Mouse (Mus musculus) embryonic stem cell, embryonic (primary cell): ENCODE results near the gene Mfap1a.
"Not testable (repeated sequence)": the region's sequence is repeated elsewhere in the genome, so short reads cannot be mapped to it uniquely, and the experiment has no call there.

ENCODE experiments used
- CTCF ChIA-PET, 4 experiments: fragments of 300-600 bp in 2 of 4; fragments of 350-600 bp in 2 of 4; sonication (Branson Sonifier 250); formaldehyde crosslinking; loops; one replicate each; lab custom pipeline; 2022; ENCODE audit warnings: inconsistent platforms in 2 of 4; lab: Charles Lee
- POLR2A ChIA-PET, 4 experiments: fragments of 300-600 bp in 2 of 4; fragments of 350-600 bp in 2 of 4; sonication (Branson Sonifier 250); formaldehyde crosslinking; loops; one replicate each; lab custom pipeline; 2022; ENCODE audit warnings: antibody characterized with exemption in 4 of 4, inconsistent platforms in 1 of 4; lab: Charles Lee

The Mfap1a gene

DNA sequence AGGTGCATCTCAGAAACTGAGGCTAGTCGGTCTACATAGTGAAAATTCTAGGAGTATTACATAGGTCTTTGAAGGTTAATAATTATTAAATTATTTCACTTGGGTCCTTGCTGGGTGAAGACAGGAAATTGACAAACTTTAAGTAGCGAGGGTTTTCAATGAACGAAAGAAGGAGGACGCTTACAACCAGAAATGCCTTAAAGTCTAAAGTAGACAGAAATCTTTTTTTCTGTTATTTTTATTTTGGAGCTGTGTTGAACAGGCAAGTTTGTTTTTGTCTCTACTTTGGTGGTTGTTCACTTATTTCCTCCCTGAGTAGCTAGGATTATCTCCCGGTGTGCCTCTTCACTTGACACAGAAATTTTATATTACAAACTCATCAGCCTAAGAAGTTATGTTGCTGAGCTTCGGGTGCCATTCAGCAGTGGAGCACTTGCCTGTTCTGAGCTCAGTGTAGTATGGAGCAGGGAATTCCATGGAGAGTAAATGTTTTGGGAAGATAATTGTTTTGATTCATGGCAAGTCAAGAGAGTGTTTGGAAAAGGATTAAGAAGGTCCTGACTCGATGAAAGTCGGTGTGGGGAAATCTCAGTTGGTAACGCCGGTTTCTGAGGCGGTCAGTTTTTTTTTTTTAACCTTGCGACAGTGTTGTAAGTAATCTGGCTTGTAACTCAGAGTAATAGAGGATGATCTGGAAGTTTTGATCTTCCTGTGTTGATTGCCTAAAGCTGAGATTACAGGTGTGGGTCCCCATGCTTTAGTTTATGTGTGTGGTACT is 897 bp upstream of the Mfap1a start:
- ChIA-PET POLR2A (interaction anchor here in 3 of 4 experiments (0.6 to 5.9 kb wide), 13 partner anchors 11 to 1629 kb away, joined by 3 to 64 read pairs (median 4); partner anchors contain the start of genes Serf2 (in 2 of the 3) and Mfap1b (in 1 of the 3)), CTCF (interaction anchor here in 1 of 4 experiments (1.2 kb wide), 1 partner anchor 26 kb away, joined by 3 read pairs; no protein-coding TSS in a partner anchor)

GRCm38 (mm10) chr2:121501550-121501949 is 4.9 kb downstream of the Mfap1a start:
- CTCF ChIA-PET, POLR2A ChIA-PET: not testable (repeated sequence)

DNA sequence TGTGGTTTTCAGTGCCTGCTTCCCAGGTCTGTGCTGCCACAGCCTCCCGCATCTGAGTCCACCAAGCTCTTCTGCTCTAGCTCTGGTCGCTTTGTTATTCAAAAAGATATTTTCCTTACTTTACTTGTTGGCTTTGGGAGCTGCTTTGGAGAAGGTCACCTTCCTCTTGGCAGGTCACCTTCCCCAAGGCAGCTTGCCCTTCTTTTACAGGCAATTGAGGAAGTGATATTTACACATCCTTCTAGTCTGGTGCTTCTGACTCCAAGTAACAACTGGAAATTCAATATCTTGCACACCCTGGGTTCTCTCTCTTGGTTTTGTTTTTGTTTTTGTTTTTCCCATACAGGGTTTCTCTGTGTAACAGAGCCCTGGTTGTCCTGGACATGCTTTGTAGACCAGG is 22.1 kb downstream of the Mfap1a start:
- POLR2A ChIA-PET, result interaction anchor here in 3 of 4 experiments (0.6 to 2.5 kb wide), 9 partner anchors 10 to 71 kb away, joined by 3 to 9 read pairs (median 4); partner anchors contain the start of genes Mfap1b (in 2 of the 3), Serf2 (in 2 of the 3), Catsper2 (in 1 of the 3) and Pdia3 (in 1 of the 3)
- CTCF ChIA-PET, result not testable (repeated sequence)

DNA sequence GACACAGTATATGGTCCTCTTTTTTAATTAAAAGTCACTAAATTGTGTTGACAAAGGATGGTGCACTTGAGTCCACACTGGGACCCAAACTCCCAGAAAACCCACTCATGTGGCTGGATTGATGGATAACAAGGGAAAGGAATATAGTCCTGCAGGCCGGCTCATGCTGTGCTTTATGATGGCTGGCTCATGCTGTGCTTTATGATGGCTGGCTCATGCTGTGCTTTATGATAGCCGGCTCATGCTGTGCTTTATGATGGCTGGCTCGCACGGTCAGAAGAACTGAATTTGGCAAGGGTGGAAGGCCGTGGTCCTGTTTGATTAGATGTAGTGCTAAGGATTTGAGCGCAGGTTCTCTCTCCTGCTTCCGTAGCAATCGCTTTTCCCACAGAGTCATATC is 22.9 kb downstream of the Mfap1a start:
- POLR2A ChIA-PET, result interaction anchor here in 2 of 4 experiments (1.0 to 2.5 kb wide), 11 partner anchors 9 to 70 kb away, joined by 3 to 9 read pairs (median 5); partner anchors contain the start of genes Mfap1b (in 2 of the 2), Serf2 (in 2 of the 2), Catsper2 (in 1 of the 2) and Hypk (in 1 of the 2)
- CTCF ChIA-PET, result interaction anchor here in 1 of 4 experiments (0.7 kb wide), 1 partner anchor 9 kb away, joined by 3 read pairs; the partner anchor contains the start of gene Mfap1b

GRCm38 (mm10) chr2:121480916-121481315 is 25.5 kb downstream of the Mfap1a start:
- POLR2A ChIA-PET, result interaction anchor here (0.6 to 1.9 kb wide), 6 partner anchors 32 to 1598 kb away, joined by 3 to 7 read pairs (median 4); partner anchors contain the start of genes Serf2 (in 2 of the 4), Catsper2 (in 1 of the 4), Frmd5 (in 1 of the 4) and Pdia3 (in 1 of the 4)
- CTCF ChIA-PET, result interaction anchor here in 3 of 4 experiments (0.6 to 1.3 kb wide), 7 partner anchors 24 to 1667 kb away, joined by 3 to 7 read pairs (median 3); partner anchors contain the start of genes Catsper2 (in 1 of the 3), Pdia3 (in 1 of the 3) and Serinc4 (in 1 of the 3)

DNA sequence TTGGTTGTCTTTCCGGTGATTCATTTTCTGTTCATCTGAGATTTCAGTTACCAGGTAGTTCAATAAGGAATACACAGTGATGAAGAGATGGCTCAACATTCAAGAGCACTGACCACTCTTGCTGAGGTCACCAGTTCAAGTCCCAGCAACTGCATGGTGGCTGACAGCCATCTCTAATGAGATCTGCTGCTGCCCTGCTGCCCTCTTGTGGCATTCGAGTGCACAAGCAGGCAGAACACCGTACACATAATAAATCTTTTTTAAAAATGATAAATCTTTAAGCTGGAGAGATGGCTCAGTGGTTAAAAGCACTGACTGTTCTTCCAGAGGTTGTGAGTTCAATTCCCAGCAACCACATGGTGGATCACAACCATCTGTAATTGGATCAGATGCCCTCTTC is 26.0 kb downstream of the Mfap1a start:
- ChIA-PET CTCF (interaction anchor here in 3 of 4 experiments (0.6 to 1.3 kb wide), 5 partner anchors 24 to 1490 kb away, joined by 3 to 7 read pairs (median 3); partner anchors contain the start of genes Catsper2 (in 1 of the 3), Pdia3 (in 1 of the 3) and Serinc4 (in 1 of the 3)), POLR2A (interaction anchor here in 2 of 4 experiments (0.7 to 1.9 kb wide), 4 partner anchors 31 to 68 kb away, joined by 3 to 7 read pairs (median 4); partner anchors contain the start of genes Catsper2 (in 1 of the 2), Pdia3 (in 1 of the 2) and Serf2 (in 1 of the 2))

- CTCF ChIA-PET, result interaction anchor here in 2 of 4 experiments (0.5 to 0.7 kb wide), 3 partner anchors 35 to 481 kb away, joined by 3 to 4 read pairs (median 3); no protein-coding TSS in a partner anchor
- POLR2A ChIA-PET, result interaction anchor here (0.5 to 2.8 kb wide), 21 partner anchors 11 to 719 kb away, joined by 3 to 16 read pairs (median 5); partner anchors contain the start of genes Serf2 (in 4 of the 4), Catsper2 (in 2 of the 4), Pdia3 (in 2 of the 4) and Serinc4 (in 2 of the 4)
These were observed 28.8 kb downstream of the Mfap1a start for GRCm38 (mm10) chr2:121477491-121478266.

- POLR2A ChIA-PET, result interaction anchor here in 2 of 4 experiments (1.2 to 2.4 kb wide), 7 partner anchors 8 to 34 kb away, joined by 4 to 29 read pairs (median 9); partner anchors contain the start of genes Serf2 (in 2 of the 2), Hypk (in 1 of the 2) and Serinc4 (in 1 of the 2)
- CTCF ChIA-PET, result interaction anchor here in 1 of 4 experiments (1.3 kb wide), 1 partner anchor 8 kb away, joined by 3 read pairs; no protein-coding TSS in a partner anchor
These were observed 31.2 kb downstream of the Mfap1a start for GRCm38 (mm10) chr2:121475306-121475705.

GRCm38 (mm10) chr2:121474180-121474535 is 32.3 kb downstream of the Mfap1a start:
- CTCF ChIA-PET, result interaction anchor here in 2 of 4 experiments (0.6 to 1.3 kb wide), 4 partner anchors 9 to 47 kb away, joined by 3 to 7 read pairs (median 4); partner anchors contain the start of gene Serf2 (in 1 of the 2)
- POLR2A ChIA-PET, result interaction anchor here (0.6 to 2.4 kb wide), 46 partner anchors 9 to 1580 kb away, joined by 3 to 29 read pairs (median 4); partner anchors contain the start of genes Serf2 (in 4 of the 4), Catsper2 (in 3 of the 4), Pdia3 (in 3 of the 4) and Serinc4 (in 3 of the 4)

GRCm38 (mm10) chr2:121473301-121474179 is 32.9 kb downstream of the Mfap1a start, which contains the start of gene Mfap1b:
TSS of gene Mfap1b (minus strand) at chr2:121474067.
- ChIA-PET CTCF (interaction anchor here in 2 of 4 experiments (0.6 to 1.3 kb wide), 4 partner anchors 10 to 47 kb away, joined by 3 to 7 read pairs (median 4); partner anchors contain the start of gene Serf2 (in 1 of the 2)), POLR2A (interaction anchor here (0.6 to 2.4 kb wide), 45 partner anchors 9 to 812 kb away, joined by 3 to 29 read pairs (median 4); partner anchors contain the start of genes Serf2 (in 4 of the 4), Catsper2 (in 3 of the 4), Pdia3 (in 3 of the 4) and Serinc4 (in 3 of the 4))

DNA sequence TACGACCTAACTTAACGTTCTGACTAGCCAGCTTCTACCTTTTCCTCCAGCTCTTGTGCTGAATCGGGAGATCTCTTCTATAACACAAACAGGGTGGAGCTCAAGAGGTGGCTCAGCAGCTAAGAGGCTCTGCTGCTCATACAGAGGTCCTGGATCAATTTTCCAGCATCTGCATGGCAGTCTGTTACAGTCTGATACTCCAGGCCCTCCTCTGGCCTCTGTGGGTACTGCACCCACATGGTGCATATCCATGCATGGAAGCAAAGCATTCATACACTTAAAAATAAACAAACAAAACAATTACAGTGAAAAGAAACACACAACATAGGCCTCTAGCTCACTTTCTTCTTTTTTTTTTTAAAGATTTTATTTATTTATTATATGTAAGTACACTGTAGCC is 33.7 kb downstream of the Mfap1a start:
- ChIA-PET POLR2A (interaction anchor here in 1 of 4 experiments (0.7 to 2.4 kb wide), 6 partner anchors 14 to 75 kb away, joined by 3 to 17 read pairs (median 3); partner anchors contain the start of genes Serf2 and Serinc4), CTCF (interaction anchor here in 1 of 4 experiments (0.7 kb wide), 1 partner anchor 352 kb away, joined by 6 read pairs; no protein-coding TSS in a partner anchor)

DNA sequence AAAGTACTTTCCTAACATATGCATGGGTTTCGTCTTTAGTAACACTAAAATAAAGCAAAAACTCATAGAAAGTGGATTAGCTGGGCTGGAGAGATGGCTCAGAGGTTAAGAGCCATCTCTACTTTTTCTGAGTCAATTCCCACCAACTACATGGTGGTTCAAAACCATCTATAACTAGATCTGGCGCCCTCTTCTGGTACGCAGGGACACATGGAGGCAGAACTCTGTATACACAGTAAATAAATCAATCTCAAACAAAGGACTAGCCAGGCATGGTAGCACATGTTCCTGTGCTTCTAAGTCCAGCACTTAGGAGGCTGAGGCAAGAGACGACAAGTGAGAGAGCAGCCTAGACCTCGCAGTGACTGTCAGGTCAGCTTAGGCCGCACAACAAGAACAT is 37.5 kb downstream of the Mfap1a start:
- CTCF ChIA-PET, result not testable (repeated sequence)

DNA sequence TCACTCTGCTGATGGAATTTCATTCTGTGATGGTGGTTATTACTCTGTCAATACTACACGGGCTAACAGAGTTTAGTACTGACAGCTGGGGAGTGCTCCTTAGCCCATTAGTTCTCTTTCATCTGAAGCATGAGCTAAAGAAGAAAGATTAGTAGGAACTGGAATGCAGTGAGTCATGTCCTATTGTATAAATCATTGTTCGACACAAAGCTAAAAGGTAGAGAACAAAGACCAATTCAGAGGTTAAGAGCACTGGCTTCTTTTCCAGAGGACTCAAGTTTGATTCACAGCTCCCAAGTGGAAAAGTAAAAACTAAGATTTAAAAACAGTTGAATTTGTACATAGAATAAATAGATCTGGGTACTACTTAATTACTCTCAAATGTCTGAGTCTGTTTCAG is 46.4 kb downstream of the Mfap1a start:
- ChIA-PET CTCF (interaction anchor here in 2 of 4 experiments (0.7 to 1.1 kb wide), 2 partner anchors 25 kb away, joined by 3 to 4 read pairs; no protein-coding TSS in a partner anchor), POLR2A (interaction anchor here in 2 of 4 experiments (0.6 to 5.0 kb wide), 5 partner anchors 11 to 496 kb away, joined by 3 to 59 read pairs (median 4); partner anchors contain the start of genes Catsper2 (in 1 of the 2), Ctdspl2 (in 1 of the 2), Mageb3 (in 1 of the 2) and Pdia3 (in 1 of the 2))

More for the DNA sequence above, 37.5 kb downstream of the Mfap1a start:
- POLR2A ChIA-PET, result not testable (repeated sequence)

GRCm38 (mm10) chr2:121456692-121457642 is 49.5 kb downstream of the Mfap1a start, which contains the start of gene Serinc4:
TSS of gene Serinc4 (minus strand) at chr2:121456781.
- POLR2A ChIA-PET, result interaction anchor here (0.5 to 5.0 kb wide), 40 partner anchors 8 to 1981 kb away, joined by 3 to 59 read pairs (median 4); partner anchors contain the start of genes Mfap1b (in 4 of the 4), Catsper2 (in 3 of the 4), Pdia3 (in 3 of the 4) and Serf2 (in 3 of the 4)
- CTCF ChIA-PET, result interaction anchor here in 3 of 4 experiments (0.6 to 0.9 kb wide), 4 partner anchors 8 to 60 kb away, joined by 3 to 9 read pairs (median 3); partner anchors contain the start of gene Serf2 (in 1 of the 3)
